Mouse (Mus musculus): Measurements from ENCODE around the gene Atp2a3.

Gene Atp2a3

DNA sequence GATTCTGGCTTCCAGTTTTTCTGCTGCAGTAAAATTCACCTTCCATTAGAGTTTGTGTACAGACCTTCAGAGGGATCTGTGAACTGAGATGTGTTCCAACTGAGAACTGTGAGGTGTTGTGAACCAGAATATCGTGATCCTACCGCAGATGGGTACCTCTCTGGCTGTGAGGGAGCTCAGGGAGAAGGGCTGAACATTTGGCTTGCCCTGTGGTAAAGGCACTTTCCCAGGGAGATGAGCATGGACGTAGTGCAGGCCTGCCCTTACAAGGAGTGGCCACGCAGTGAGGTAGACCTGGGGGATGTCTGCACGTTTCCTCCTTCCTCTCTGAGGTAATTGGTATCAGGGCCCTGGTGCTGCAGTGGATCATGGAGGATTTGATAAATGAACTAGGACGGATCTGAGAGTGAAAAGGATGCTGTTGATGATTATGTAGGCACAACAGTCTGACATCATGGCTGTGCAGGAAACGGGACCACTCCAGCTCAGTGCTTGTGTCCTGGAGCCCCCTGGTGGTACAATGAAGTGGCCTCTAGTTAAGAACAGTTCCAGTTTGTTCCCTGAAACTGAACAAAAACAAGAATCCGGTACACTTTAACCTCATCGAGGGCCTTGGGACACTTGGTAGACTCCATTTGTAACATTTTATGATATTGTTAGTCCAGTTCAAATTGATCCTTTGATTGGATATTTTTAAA lies 78.3 kb downstream of the Atp2a3 start:
- peak; percentile 38 to 56 for DNase-seq
